Mouse (Mus musculus): ENCODE measurements at regions not wholly inside any gene's neighbourhood (a gene's known extent, or its start where the extent isn't known, plus 50 kb on each side); places are given as distances from the start of the nearest gene placed in this dataset.

GRCm38 (mm10) chr4:91596619-91597018 is 196.0 kb upstream of the Elavl2 start:
- H3K27me3 ChIP-seq (replicated peaks; ENCODE audit: control insufficient read depth, insufficient read depth, low read length): no peaks in the 10 kb centered on the region
- H3K4me1 ChIP-seq (ENCODE audit: control insufficient read depth, insufficient read depth, low read length): no peaks in the 10 kb centered on the region
- no peak overlapping the region for H3K4me2 ChIP-seq (ENCODE audit: low read length)
- DNase-seq (ENCODE audit: low spot score) (no peak), ATAC-seq (no peak)
- H3K27ac ChIP-seq (ENCODE audit: low read depth, low read length): no peak overlapping the region
- H3K9me3 ChIP-seq (replicated peaks; ENCODE audit: control insufficient read depth, low read length): no peaks in the 10 kb centered on the region
- H3K4me3 ChIP-seq (ENCODE audit: low read depth, low read length): no peak overlapping the region
- 68% methylated on average over 6 of the region's 6 CpGs for WGBS
- no peak overlapping the region for H3K9ac ChIP-seq (ENCODE audit: low read length)
- H3K36me3 ChIP-seq (ENCODE audit: control insufficient read depth, insufficient read depth, low read length): no peaks in the 10 kb centered on the region

GRCm38 (mm10) chr4:91595766-91596165 is 195.2 kb upstream of the Elavl2 start:
- H3K4me1 ChIP-seq (ENCODE audit: control insufficient read depth, insufficient read depth, low read length): no peaks in the 10 kb centered on the region
- H3K9me3 ChIP-seq (replicated peaks; ENCODE audit: control insufficient read depth, low read length): no peaks in the 10 kb centered on the region
- 63% methylated on average over 8 of the region's 8 CpGs for WGBS
- no peak for ATAC-seq
- no peak overlapping the region for H3K4me2 ChIP-seq (ENCODE audit: low read length)
- H3K27ac ChIP-seq (ENCODE audit: low read depth, low read length): no peak overlapping the region
- no peak overlapping the region for H3K9ac ChIP-seq (ENCODE audit: low read length)
- no peaks in the 10 kb centered on the region for H3K36me3 ChIP-seq (ENCODE audit: control insufficient read depth, insufficient read depth, low read length)
- DNase-seq (ENCODE audit: low spot score): no peak
- no peaks in the 10 kb centered on the region for H3K27me3 ChIP-seq (replicated peaks; ENCODE audit: control insufficient read depth, insufficient read depth, low read length)
- H3K4me3 ChIP-seq (ENCODE audit: low read depth, low read length): no peak overlapping the region

GRCm38 (mm10) chr4:91589779-91590178 is 189.2 kb upstream of the Elavl2 start:
- H3K4me1 ChIP-seq (ENCODE audit: control insufficient read depth, insufficient read depth, low read length): no peaks in the 10 kb centered on the region
- DNase-seq (ENCODE audit: low spot score) (peak; percentile 75), ATAC-seq (peak; percentile 63; the same call in 1 of the 2 replicates)
- H3K9ac ChIP-seq (ENCODE audit: low read length): no peak overlapping the region
- H3K4me3 ChIP-seq (ENCODE audit: low read depth, low read length): no peak overlapping the region
- WGBS: 61% methylated on average over 3 of the region's 3 CpGs
- H3K36me3 ChIP-seq (ENCODE audit: control insufficient read depth, insufficient read depth, low read length): no peaks in the 10 kb centered on the region
- H3K27ac ChIP-seq (ENCODE audit: low read depth, low read length): no peak overlapping the region
- H3K4me2 ChIP-seq (ENCODE audit: low read length): no peak overlapping the region
- H3K9me3 ChIP-seq (replicated peaks; ENCODE audit: control insufficient read depth, low read length): no peaks in the 10 kb centered on the region
- H3K27me3 ChIP-seq (replicated peaks; ENCODE audit: control insufficient read depth, insufficient read depth, low read length): no peaks in the 10 kb centered on the region

- no peak for ATAC-seq
- 93% methylated on average over 1 of the region's 1 CpGs for WGBS
- DNase-seq (ENCODE audit: low spot score): no peak
Measured at GRCm38 (mm10) chr4:91587541-91588059, 187.0 kb upstream of the Elavl2 start.

GRCm38 (mm10) chr4:91583035-91583434 is 182.4 kb upstream of the Elavl2 start:
- no peak for ATAC-seq
- H3K4me1 ChIP-seq (ENCODE audit: control insufficient read depth, insufficient read depth, low read length): no peaks in the 10 kb centered on the region
- H3K36me3 ChIP-seq (ENCODE audit: control insufficient read depth, insufficient read depth, low read length): no peaks in the 10 kb centered on the region
- DNase-seq (ENCODE audit: low spot score): no peak
- H3K4me3 ChIP-seq (ENCODE audit: low read depth, low read length): no peak overlapping the region
- H3K4me2 ChIP-seq (ENCODE audit: low read length): no peak overlapping the region
- H3K9me3 ChIP-seq (replicated peaks; ENCODE audit: control insufficient read depth, low read length): no peaks in the 10 kb centered on the region
- no peak overlapping the region for H3K9ac ChIP-seq (ENCODE audit: low read length)
- no peaks in the 10 kb centered on the region for H3K27me3 ChIP-seq (replicated peaks; ENCODE audit: control insufficient read depth, insufficient read depth, low read length)
- WGBS: 95% methylated on average over 1 of the region's 1 CpGs
- no peak overlapping the region for H3K27ac ChIP-seq (ENCODE audit: low read depth, low read length)

More at GRCm38 (mm10) chr4:91587541-91588059, 187.0 kb upstream of the Elavl2 start:
- no peak overlapping the region for H3K27ac ChIP-seq (ENCODE audit: low read depth, low read length)
- H3K27me3 ChIP-seq (replicated peaks; ENCODE audit: control insufficient read depth, insufficient read depth, low read length): no peaks in the 10 kb centered on the region
- H3K36me3 ChIP-seq (ENCODE audit: control insufficient read depth, insufficient read depth, low read length): no peaks in the 10 kb centered on the region
- no peak overlapping the region for H3K9ac ChIP-seq (ENCODE audit: low read length)
- H3K4me3 ChIP-seq (ENCODE audit: low read depth, low read length): no peak overlapping the region
- no peaks in the 10 kb centered on the region for H3K9me3 ChIP-seq (replicated peaks; ENCODE audit: control insufficient read depth, low read length)
- H3K4me1 ChIP-seq (ENCODE audit: control insufficient read depth, insufficient read depth, low read length): no peaks in the 10 kb centered on the region
- H3K4me2 ChIP-seq (ENCODE audit: low read length): no peak overlapping the region

- no peak overlapping the region for H3K4me3 ChIP-seq (ENCODE audit: low read depth, low read length)
- no peak overlapping the region for H3K9ac ChIP-seq (ENCODE audit: low read length)
- no peaks in the 10 kb centered on the region for H3K9me3 ChIP-seq (replicated peaks; ENCODE audit: control insufficient read depth, low read length)
- ATAC-seq (peak; percentile 52; the same call in 1 of the 2 replicates), DNase-seq (ENCODE audit: low spot score) (peak; percentile 28)
- no peak overlapping the region for H3K27ac ChIP-seq (ENCODE audit: low read depth, low read length)
- WGBS: 47% methylated on average over 1 of the region's 1 CpGs
- H3K4me1 ChIP-seq (ENCODE audit: control insufficient read depth, insufficient read depth, low read length): no peaks in the 10 kb centered on the region
- no peaks in the 10 kb centered on the region for H3K36me3 ChIP-seq (ENCODE audit: control insufficient read depth, insufficient read depth, low read length)
- H3K4me2 ChIP-seq (ENCODE audit: low read length): no peak overlapping the region
- no peaks in the 10 kb centered on the region for H3K27me3 ChIP-seq (replicated peaks; ENCODE audit: control insufficient read depth, insufficient read depth, low read length)
Measured at GRCm38 (mm10) chr4:91557452-91557851, 156.9 kb upstream of the Elavl2 start.

- no peak overlapping the region for H3K9ac ChIP-seq (ENCODE audit: low read length)
- 43% methylated on average over 4 of the region's 4 CpGs for WGBS
- H3K4me1 ChIP-seq (ENCODE audit: control insufficient read depth, insufficient read depth, low read length): no peaks in the 10 kb centered on the region
- no peaks in the 10 kb centered on the region for H3K27me3 ChIP-seq (replicated peaks; ENCODE audit: control insufficient read depth, insufficient read depth, low read length)
- H3K27ac ChIP-seq (ENCODE audit: low read depth, low read length): no peak overlapping the region
- ATAC-seq (no peak), DNase-seq (ENCODE audit: low spot score) (no peak)
- H3K4me3 ChIP-seq (ENCODE audit: low read depth, low read length): no peak overlapping the region
- no peaks in the 10 kb centered on the region for H3K36me3 ChIP-seq (ENCODE audit: control insufficient read depth, insufficient read depth, low read length)
- no peaks in the 10 kb centered on the region for H3K9me3 ChIP-seq (replicated peaks; ENCODE audit: control insufficient read depth, low read length)
- H3K4me2 ChIP-seq (ENCODE audit: low read length): no peak overlapping the region
Measured at GRCm38 (mm10) chr4:91556959-91557358, 156.4 kb upstream of the Elavl2 start.

- Histone ChIP-seq H3K27ac (ENCODE audit: low read depth, low read length) (no peak overlapping the region), H3K9ac (ENCODE audit: low read length) (no peak overlapping the region), H3K27me3 (replicated peaks; ENCODE audit: control insufficient read depth, insufficient read depth, low read length) (no peaks in the 10 kb centered on the region), H3K4me3 (ENCODE audit: low read depth, low read length) (no peak overlapping the region), H3K9me3 (replicated peaks; ENCODE audit: control insufficient read depth, low read length) (no peaks in the 10 kb centered on the region), H3K36me3 (ENCODE audit: control insufficient read depth, insufficient read depth, low read length) (no peaks in the 10 kb centered on the region), H3K4me1 (ENCODE audit: control insufficient read depth, insufficient read depth, low read length) (no peaks in the 10 kb centered on the region), H3K4me2 (ENCODE audit: low read length) (no peak overlapping the region)
- no peak for DNase-seq (ENCODE audit: low spot score)
- ATAC-seq: no peak
- 86% methylated on average over 4 of the region's 4 CpGs for WGBS
Measured at GRCm38 (mm10) chr4:91524367-91524766, 123.8 kb upstream of the Elavl2 start.

GRCm38 (mm10) chr4:91511543-91511942 is 111.0 kb upstream of the Elavl2 start:
- no peak overlapping the region for H3K4me2 ChIP-seq (ENCODE audit: low read length)
- no peak overlapping the region for H3K4me3 ChIP-seq (ENCODE audit: low read depth, low read length)
- WGBS: 77% methylated on average over 1 of the region's 1 CpGs
- no peaks in the 10 kb centered on the region for H3K4me1 ChIP-seq (ENCODE audit: control insufficient read depth, insufficient read depth, low read length)
- H3K27me3 ChIP-seq (replicated peaks; ENCODE audit: control insufficient read depth, insufficient read depth, low read length): no peaks in the 10 kb centered on the region
- no peak overlapping the region for H3K9ac ChIP-seq (ENCODE audit: low read length)
- H3K27ac ChIP-seq (ENCODE audit: low read depth, low read length): no peak overlapping the region
- H3K36me3 ChIP-seq (ENCODE audit: control insufficient read depth, insufficient read depth, low read length): no peaks in the 10 kb centered on the region
- no peak for DNase-seq (ENCODE audit: low spot score)
- no peaks in the 10 kb centered on the region for H3K9me3 ChIP-seq (replicated peaks; ENCODE audit: control insufficient read depth, low read length)
- ATAC-seq: no peak

Data from forebrain, embryonic 14.5 days (tissue).